Mouse (Mus musculus): ENCODE results near the gene Trio. TPM values are rescaled to one million over a fixed set of nuclear protein-coding genes. Genes with fewer than 3 reads are reported as not detected.

Gene Trio
- polyA plus RNA-seq, 1 experiment from 2014 or later = 60.8 TPM

DNA sequence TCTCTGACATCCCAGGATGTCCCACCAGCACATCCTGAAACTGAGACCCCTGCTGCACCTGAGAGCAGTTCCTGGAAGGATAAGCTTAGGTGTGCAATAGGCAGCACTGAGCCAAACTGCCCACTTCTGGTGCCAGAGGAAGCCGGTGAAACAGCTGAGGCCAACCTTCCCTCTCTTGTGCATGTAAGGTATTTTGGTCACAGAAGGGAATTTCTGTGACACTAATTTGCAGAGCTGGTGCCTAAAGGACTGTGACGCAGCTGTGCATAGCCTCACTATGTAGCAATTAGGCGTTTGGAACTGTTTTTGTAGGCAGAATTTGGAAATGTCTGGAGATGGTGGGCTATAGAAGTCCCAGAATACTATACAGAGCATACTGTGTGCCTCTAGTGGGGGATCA, 264.2 kb downstream of the Trio start:
- H3K4me3 ChIP-seq (ENCODE audit: low read depth, low read length) = no peak overlapping the region
- H3K9me3 ChIP-seq (ENCODE audit: control insufficient read depth, low read length) = no peaks in the 10 kb centered on the region
- H3K4me1 ChIP-seq (ENCODE audit: control insufficient read depth, insufficient read depth, low read length) = peaks cover 23% of the 10 kb centered on the region
- H3K36me3 ChIP-seq (ENCODE audit: control insufficient read depth, insufficient read depth, low read length) = peaks cover 87% of the 10 kb centered on the region
- H3K27me3 ChIP-seq (replicated peaks; ENCODE audit: control insufficient read depth, insufficient read depth, low read length) = no peaks in the 10 kb centered on the region
- no peak overlapping the region for H3K9ac ChIP-seq (ENCODE audit: low read depth, low read length)
- no peak for ATAC-seq (ENCODE audit: low read depth)
- H3K4me2 ChIP-seq (ENCODE audit: low read depth, low read length) = no peak overlapping the region
- WGBS = 65% methylated on average over 3 of the region's 3 CpGs
- H3K27ac ChIP-seq (replicated peaks; ENCODE audit: low read depth, low read length) = peak overlapping the region; percentile 74
- DNase-seq (ENCODE audit: low spot score) = no peak

DNA sequence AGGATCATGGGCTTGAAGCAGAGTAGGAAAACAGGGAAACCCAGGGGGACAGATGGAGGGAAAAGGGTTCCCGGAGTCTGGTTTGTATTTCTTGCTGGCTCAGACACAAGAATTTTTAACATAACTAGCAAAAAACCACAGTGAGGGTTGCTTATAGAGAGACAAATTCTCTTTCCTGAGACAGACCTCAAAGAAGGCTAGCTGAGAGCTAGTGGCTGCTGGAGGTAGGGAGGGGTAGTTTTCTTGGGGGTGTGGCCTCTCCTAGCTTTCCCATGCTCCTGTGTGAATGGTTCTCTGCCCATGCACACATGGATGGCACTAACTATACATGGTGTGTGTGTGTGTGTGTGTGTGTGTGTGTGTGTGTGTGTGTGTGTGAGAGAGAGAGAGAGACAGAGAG, 265.0 kb downstream of the Trio start:
- peaks cover 87% of the 10 kb centered on the region for H3K36me3 ChIP-seq (ENCODE audit: control insufficient read depth, insufficient read depth, low read length)
- 29% methylated on average over 1 of the region's 1 CpGs for WGBS
- H3K27me3 ChIP-seq (replicated peaks; ENCODE audit: control insufficient read depth, insufficient read depth, low read length) = no peaks in the 10 kb centered on the region
- no peaks in the 10 kb centered on the region for H3K9me3 ChIP-seq (ENCODE audit: control insufficient read depth, low read length)
- H3K4me1 ChIP-seq (ENCODE audit: control insufficient read depth, insufficient read depth, low read length) = peaks cover 23% of the 10 kb centered on the region
- ATAC-seq (ENCODE audit: low read depth) (peak; percentile 80), DNase-seq (ENCODE audit: low spot score) (peak; percentile 91)
- H3K9ac ChIP-seq (ENCODE audit: low read depth, low read length) = no peak overlapping the region
- H3K4me2 ChIP-seq (ENCODE audit: low read depth, low read length) = no peak overlapping the region
- H3K4me3 ChIP-seq (ENCODE audit: low read depth, low read length) = no peak overlapping the region
- H3K27ac ChIP-seq (replicated peaks; ENCODE audit: low read depth, low read length) = peak overlapping the region; percentile 74

DNA sequence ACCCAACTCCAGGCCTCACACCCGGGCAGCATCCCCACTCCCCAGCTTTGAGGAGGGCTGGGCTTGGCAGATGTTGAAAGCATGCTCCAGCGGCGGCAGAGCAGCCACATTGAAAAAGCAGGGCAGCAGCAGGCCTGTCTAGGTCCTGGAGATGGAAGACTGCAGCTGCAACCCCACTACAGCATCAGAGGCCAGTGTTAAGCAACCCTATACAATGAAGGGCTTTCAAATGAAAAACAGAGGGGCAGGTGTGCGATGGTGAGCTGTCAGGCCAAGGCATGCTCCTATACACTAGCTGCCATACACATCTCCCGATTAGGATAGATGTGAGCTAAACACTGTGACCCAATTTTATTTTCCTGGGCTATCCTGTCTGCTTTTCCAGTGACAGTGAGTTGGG, 265.8 kb downstream of the Trio start:
- peaks cover 89% of the 10 kb centered on the region for H3K36me3 ChIP-seq (ENCODE audit: control insufficient read depth, insufficient read depth, low read length)
- peaks cover 23% of the 10 kb centered on the region for H3K4me1 ChIP-seq (ENCODE audit: control insufficient read depth, insufficient read depth, low read length)
- H3K9me3 ChIP-seq (ENCODE audit: control insufficient read depth, low read length) = no peaks in the 10 kb centered on the region
- WGBS = 55% methylated on average over 5 of the region's 5 CpGs
- peak; percentile 27 for DNase-seq (ENCODE audit: low spot score)
- H3K27ac ChIP-seq (replicated peaks; ENCODE audit: low read depth, low read length) = peak overlapping the region; percentile 74
- no peak overlapping the region for H3K9ac ChIP-seq (ENCODE audit: low read depth, low read length)
- no peak overlapping the region for H3K4me3 ChIP-seq (ENCODE audit: low read depth, low read length)
- no peaks in the 10 kb centered on the region for H3K27me3 ChIP-seq (replicated peaks; ENCODE audit: control insufficient read depth, insufficient read depth, low read length)
- H3K4me2 ChIP-seq (ENCODE audit: low read depth, low read length) = no peak overlapping the region
- ATAC-seq (ENCODE audit: low read depth) = peak; percentile 30; the same call in 1 of the 2 replicates

- Histone ChIP-seq H3K4me1 (ENCODE audit: control insufficient read depth, insufficient read depth, low read length) (peaks cover 23% of the 10 kb centered on the region), H3K27ac (replicated peaks; ENCODE audit: low read depth, low read length) (no peak overlapping the region), H3K36me3 (ENCODE audit: control insufficient read depth, insufficient read depth, low read length) (peaks cover 89% of the 10 kb centered on the region), H3K9ac (ENCODE audit: low read depth, low read length) (no peak overlapping the region), H3K27me3 (replicated peaks; ENCODE audit: control insufficient read depth, insufficient read depth, low read length) (no peaks in the 10 kb centered on the region), H3K9me3 (ENCODE audit: control insufficient read depth, low read length) (no peaks in the 10 kb centered on the region), H3K4me2 (ENCODE audit: low read depth, low read length) (no peak overlapping the region), H3K4me3 (ENCODE audit: low read depth, low read length) (no peak overlapping the region)
- WGBS = 38% methylated on average over 6 of the region's 6 CpGs
- ATAC-seq (ENCODE audit: low read depth) (no peak), DNase-seq (ENCODE audit: low spot score) (no peak)
Measured at GRCm38 (mm10) chr15:27758680-27759079, 267.0 kb downstream of the Trio start.

DNA sequence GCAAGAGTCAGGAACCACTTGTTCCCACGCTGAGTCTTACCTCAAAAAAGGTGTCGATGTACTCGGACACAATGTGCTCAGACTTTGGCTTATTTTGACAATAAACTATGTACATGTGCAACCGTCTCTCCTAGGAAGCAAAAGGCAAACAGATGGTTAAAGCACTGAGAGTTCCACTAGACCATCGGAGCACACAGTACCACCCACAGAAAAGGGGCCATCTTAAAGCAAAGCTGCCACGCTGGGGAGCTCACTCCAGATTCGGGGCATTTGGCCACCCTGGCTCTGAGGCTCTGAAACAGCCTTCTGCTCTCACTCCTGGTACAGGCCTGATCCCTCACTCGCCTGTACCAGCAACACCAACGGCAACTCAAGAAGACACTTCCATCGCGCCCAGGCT, 269.2 kb downstream of the Trio start:
- no peak overlapping the region for H3K4me3 ChIP-seq (ENCODE audit: low read depth, low read length)
- no peak overlapping the region for H3K27ac ChIP-seq (replicated peaks; ENCODE audit: low read depth, low read length)
- H3K9me3 ChIP-seq (ENCODE audit: control insufficient read depth, low read length) = no peaks in the 10 kb centered on the region
- ATAC-seq (ENCODE audit: low read depth) (no peak), DNase-seq (ENCODE audit: low spot score) (no peak)
- H3K9ac ChIP-seq (ENCODE audit: low read depth, low read length) = no peak overlapping the region
- peaks cover 17% of the 10 kb centered on the region for H3K4me1 ChIP-seq (ENCODE audit: control insufficient read depth, insufficient read depth, low read length)
- 87% methylated on average over 11 of the region's 11 CpGs for WGBS
- no peaks in the 10 kb centered on the region for H3K27me3 ChIP-seq (replicated peaks; ENCODE audit: control insufficient read depth, insufficient read depth, low read length)
- no peak overlapping the region for H3K4me2 ChIP-seq (ENCODE audit: low read depth, low read length)
- peaks cover 91% of the 10 kb centered on the region for H3K36me3 ChIP-seq (ENCODE audit: control insufficient read depth, insufficient read depth, low read length)

DNA sequence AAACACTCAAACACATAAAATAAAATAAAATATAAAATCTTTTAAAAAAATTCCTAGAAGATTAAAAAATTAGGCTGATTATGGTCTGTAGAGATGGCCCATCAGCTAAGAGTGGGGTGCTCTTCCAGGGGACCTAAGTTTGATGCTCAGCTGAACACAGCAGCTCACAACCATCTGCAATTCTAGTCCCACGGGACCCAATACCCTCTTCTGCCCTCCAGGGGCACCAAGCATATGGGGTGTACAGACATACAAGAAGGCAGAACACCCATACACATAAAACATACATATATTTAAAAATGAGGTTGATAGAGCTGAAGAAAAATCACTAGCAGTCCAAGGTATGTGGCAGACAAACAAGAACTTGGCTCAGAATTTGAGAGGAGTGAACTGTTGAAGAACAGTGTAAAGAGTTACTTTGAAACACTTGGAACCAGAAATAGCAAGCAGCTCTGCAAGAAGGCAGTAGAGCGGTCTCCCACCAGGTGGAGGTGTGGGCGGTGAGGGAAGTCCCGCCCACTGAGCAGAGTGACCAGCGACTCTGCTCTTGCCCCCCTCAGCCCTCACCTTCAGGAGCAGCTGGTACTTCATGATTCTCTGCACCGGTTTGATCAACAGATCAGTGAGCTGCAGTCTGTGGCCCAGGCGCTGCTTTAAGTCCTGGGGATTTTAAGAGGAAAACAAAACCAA, 270.9 kb downstream of the Trio start:
- Histone ChIP-seq H3K27me3 (replicated peaks; ENCODE audit: control insufficient read depth, insufficient read depth, low read length) (no peaks in the 10 kb centered on the region), H3K9ac (ENCODE audit: low read depth, low read length) (no peak overlapping the region), H3K9me3 (ENCODE audit: control insufficient read depth, low read length) (no peaks in the 10 kb centered on the region), H3K27ac (replicated peaks; ENCODE audit: low read depth, low read length) (0 out of 2 replicates have a peak overlapping the region, but pooled peaks have one; percentile 6), H3K4me3 (ENCODE audit: low read depth, low read length) (no peak overlapping the region), H3K4me2 (ENCODE audit: low read depth, low read length) (no peak overlapping the region), H3K36me3 (ENCODE audit: control insufficient read depth, insufficient read depth, low read length) (peaks cover 98% of the 10 kb centered on the region), H3K4me1 (ENCODE audit: control insufficient read depth, insufficient read depth, low read length) (peaks cover 2% of the 10 kb centered on the region; the same call in 1 of the 2 replicates)
- 72% methylated on average over 7 of the region's 7 CpGs for WGBS
- DNase-seq (ENCODE audit: low spot score) (no peak), ATAC-seq (ENCODE audit: low read depth) (no peak)

DNA sequence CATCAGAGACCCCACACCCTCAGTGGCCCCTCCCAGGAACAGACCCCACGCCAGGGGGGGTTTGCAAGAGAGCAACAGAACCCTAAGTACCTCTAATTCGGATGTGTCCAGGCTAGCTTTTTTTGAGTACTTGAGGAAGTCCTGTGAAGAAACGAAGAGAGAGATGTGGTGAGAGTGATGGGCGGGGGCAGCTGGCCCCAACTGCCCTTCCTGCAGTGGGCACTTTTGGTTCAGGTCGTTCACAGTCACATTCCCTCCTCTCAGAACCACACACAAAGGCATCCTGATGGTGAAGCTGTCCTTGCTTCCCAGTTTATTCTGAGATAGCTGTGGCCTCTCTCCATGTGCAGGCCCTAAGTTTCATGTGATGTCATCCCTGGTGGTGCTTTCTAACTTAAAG, 271.7 kb downstream of the Trio start:
- Histone ChIP-seq H3K4me3 (ENCODE audit: low read depth, low read length) (no peak overlapping the region), H3K27me3 (replicated peaks; ENCODE audit: control insufficient read depth, insufficient read depth, low read length) (no peaks in the 10 kb centered on the region), H3K27ac (replicated peaks; ENCODE audit: low read depth, low read length) (no peak overlapping the region), H3K9me3 (ENCODE audit: control insufficient read depth, low read length) (no peaks in the 10 kb centered on the region), H3K9ac (ENCODE audit: low read depth, low read length) (no peak overlapping the region), H3K4me2 (ENCODE audit: low read depth, low read length) (no peak overlapping the region), H3K36me3 (ENCODE audit: control insufficient read depth, insufficient read depth, low read length) (peaks cover 98% of the 10 kb centered on the region), H3K4me1 (ENCODE audit: control insufficient read depth, insufficient read depth, low read length) (no peaks in the 10 kb centered on the region)
- ATAC-seq (ENCODE audit: low read depth) (no peak), DNase-seq (ENCODE audit: low spot score) (no peak)
- 72% methylated on average over 5 of the region's 5 CpGs for WGBS

DNA sequence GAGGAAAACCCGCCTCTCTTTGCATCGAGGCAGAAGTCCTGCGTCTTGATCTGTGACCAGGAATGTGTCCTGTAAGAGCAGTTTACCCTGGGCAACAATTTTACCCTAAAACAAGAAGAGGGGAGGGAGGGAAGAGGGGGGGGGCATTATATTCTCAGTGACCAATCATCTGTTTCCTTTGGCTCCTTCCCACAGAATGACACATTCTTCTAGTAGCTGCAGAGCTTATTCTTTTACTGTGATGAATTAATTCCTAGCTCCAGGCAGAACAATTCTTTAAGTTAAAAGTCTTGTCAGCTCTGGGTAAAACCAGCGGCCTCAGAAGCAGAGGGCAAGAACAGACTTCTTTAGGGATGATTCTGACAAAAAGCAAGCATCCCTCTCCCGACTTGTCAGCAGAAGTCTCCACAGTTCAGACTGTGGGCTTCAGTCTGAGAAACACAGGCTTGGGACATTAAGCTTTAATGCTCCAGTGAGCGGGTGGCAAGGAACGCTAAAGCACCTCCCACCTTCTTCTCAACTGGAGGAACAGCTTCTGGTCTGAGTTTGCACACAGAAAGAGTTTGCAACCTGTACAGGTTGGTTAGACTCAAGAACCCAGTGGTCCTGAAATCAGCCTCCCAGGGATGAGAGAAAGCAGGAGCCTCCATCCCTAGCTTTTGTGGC, 272.8 kb downstream of the Trio start:
- no peaks in the 10 kb centered on the region for H3K9me3 ChIP-seq (ENCODE audit: control insufficient read depth, low read length)
- WGBS = 64% methylated on average over 7 of the region's 7 CpGs
- H3K4me3 ChIP-seq (ENCODE audit: low read depth, low read length) = no peak overlapping the region
- no peaks in the 10 kb centered on the region for H3K4me1 ChIP-seq (ENCODE audit: control insufficient read depth, insufficient read depth, low read length)
- ATAC-seq (ENCODE audit: low read depth) (no peak), DNase-seq (ENCODE audit: low spot score) (peak; percentile 29)
- H3K4me2 ChIP-seq (ENCODE audit: low read depth, low read length) = no peak overlapping the region
- peak overlapping the region; percentile 34; the same call in 1 of the 2 replicates for H3K27ac ChIP-seq (replicated peaks; ENCODE audit: low read depth, low read length)
- H3K36me3 ChIP-seq (ENCODE audit: control insufficient read depth, insufficient read depth, low read length) = peaks cover 99% of the 10 kb centered on the region
- no peaks in the 10 kb centered on the region for H3K27me3 ChIP-seq (replicated peaks; ENCODE audit: control insufficient read depth, insufficient read depth, low read length)
- H3K9ac ChIP-seq (ENCODE audit: low read depth, low read length) = no peak overlapping the region; the same call in 1 of the 2 replicates

Measured in embryonic facial prominence, embryonic 14.5 days (tissue).